Mouse (Mus musculus) midbrain, postnatal 0 days (tissue): ENCODE data around the gene Slpi. TPM values are rescaled to one million over a fixed set of nuclear protein-coding genes. Genes with fewer than 3 reads are reported as not detected.

Experiments used
- ATAC-seq: fragments of 200-750 bp; cut with Nextera tagmentation; 2 replicates; pipeline ENCODE4 v1.8.0; 2017; ENCODE audit warnings: moderate number of reproducible peaks, mild to moderate bottlenecking, moderate TSS enrichment, moderate library complexity; ENCODE audit not compliant: low FRiP score
- DNase-seq: peaks from one replicate; pipeline ENCODE4 v3.0.0-alpha.2; 2015; ENCODE audit warnings: low spot score
- H3K27ac ChIP-seq: fragments of 300-500 bp; sonication (generic); 2 replicates; pipeline ENCODE4 v1.5.1; 2014; ENCODE audit warnings: low read depth, mild to moderate bottlenecking, low read length, mixed read lengths
- H3K27me3 ChIP-seq: fragments of 300-500 bp; sonication (generic); 2 replicates; pipeline ENCODE4 v1.6.1; 2014; ENCODE audit warnings: low read length, control low read depth, mixed read lengths; ENCODE audit not compliant: insufficient read depth
- H3K36me3 ChIP-seq: fragments of 300-500 bp; sonication (generic); 2 replicates; pipeline ENCODE4 v1.6.1; 2014; ENCODE audit warnings: low read length, control low read depth, mixed read lengths; ENCODE audit not compliant: insufficient read depth
- H3K4me1 ChIP-seq: fragments of 300-500 bp; sonication (generic); 2 replicates; pipeline ENCODE4 v1.6.1; 2014; ENCODE audit warnings: mild to moderate bottlenecking, control low read depth, antibody characterized with exemption, low read length, mixed read lengths; ENCODE audit not compliant: insufficient read depth
- H3K4me2 ChIP-seq: fragments of 300-500 bp; sonication (generic); 2 replicates; pipeline ENCODE4 v1.6.1; 2014; ENCODE audit warnings: low read depth, mild to moderate bottlenecking, low read length, mixed read lengths; ENCODE audit not compliant: poor library complexity, severe bottlenecking
- H3K4me3 ChIP-seq: fragments of 300-500 bp; sonication (generic); 2 replicates; pipeline ENCODE4 v1.5.1; 2014; ENCODE audit warnings: low read depth, mild to moderate bottlenecking, low read length, moderate library complexity
- H3K9ac ChIP-seq: fragments of 300-500 bp; sonication (generic); replicated peaks from 2 replicates; pipeline ENCODE4 v1.6.1; 2014; ENCODE audit warnings: mild to moderate bottlenecking, low read length, moderate library complexity, mixed read lengths; ENCODE audit not compliant: poor library complexity, severe bottlenecking
- H3K9me3 ChIP-seq: fragments of 300-500 bp; sonication (generic); 2 replicates; pipeline ENCODE4 v1.6.1; 2016; ENCODE audit warnings: low read length, control low read depth
- CTCF ChIP-seq: IDR thresholded peaks from 2 replicates; pipeline ENCODE4 v1.5.1; 2016; ENCODE audit warnings: antibody characterized with exemption, mild to moderate bottlenecking
- WGBS: fragments of 180-500 bp; shearing (Covaris S2); extraction: QIAGEN DNeasy Blood & Tissue Kit; methylation state at CpG from one replicate; pipeline ENCODE4 v1.1.7; 2014; 5-methylcytosine and 5-hydroxymethylcytosine counted together
- polyA plus RNA-seq: library from polyadenylated mRNA; unstranded; fragments of >200 nt; fragmentation: Nextera tagmentation; extraction: Ambion mirVana; gene quantifications from 2 replicates; pipeline ENCODE4 v1.2.1, GENCODE M21; 2015
- total RNA-seq: library from RNA; depleted of rRNA; stranded (reverse); fragments of >200 nt; gene quantifications from 2 replicates; pipeline ENCODE4 v1.2.3, GENCODE M21; 2014; rRNA removed

The Slpi gene
- total RNA-seq (not detected in 2 replicates), polyA plus RNA-seq (0.27 and 0.36 TPM in 2 replicates)

DNA sequence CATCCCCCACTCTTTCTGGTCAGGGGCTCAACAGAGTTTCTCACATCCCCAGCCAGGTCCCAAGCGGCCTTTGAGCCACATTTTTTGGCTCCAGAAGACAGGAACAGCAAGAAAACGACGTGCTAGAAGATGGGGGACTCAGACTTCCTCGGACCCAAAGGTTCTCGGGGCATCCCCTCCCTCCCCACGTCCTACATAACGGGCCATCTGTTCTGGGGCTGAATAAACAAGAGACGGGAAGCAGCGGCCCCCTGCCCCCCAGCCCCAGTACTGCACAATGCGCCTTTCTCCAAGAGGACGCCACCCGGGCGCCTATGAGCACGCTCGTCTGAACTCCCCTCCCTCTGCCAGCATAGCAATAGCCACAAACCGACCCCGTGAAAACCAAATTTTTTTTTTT lies at the start of gene Slpi:
Gene Slpi, minus strand, starts transcription at position 76 of the 400 bp plus-strand sequence.
- H3K9me3 ChIP-seq = no peaks in the 10 kb centered on the region
- DNase-seq (peak; percentile 61), ATAC-seq (peak; percentile 74)
- H3K9ac ChIP-seq = peak within 1 kb of the TSS; percentile 54
- 2% methylated on average over 17 of the region's 17 CpGs for WGBS
- H3K27ac ChIP-seq = peak within 1 kb of the TSS; percentile 38; the same call in 1 of the 2 replicates
- H3K4me2 ChIP-seq = peak within 1 kb of the TSS; percentile 66
- peak within 1 kb of the TSS; percentile 45 for H3K4me3 ChIP-seq
- 0 out of 2 replicates have a peak, but pooled peaks cover 3% of the 10 kb centered on the region for H3K4me1 ChIP-seq
- TF ChIP-seq CTCF = no peak
- H3K27me3 ChIP-seq = 0 out of 2 replicates have a peak, but pooled peaks cover 5% of the 10 kb centered on the region
- no peaks in the 10 kb centered on the region for H3K36me3 ChIP-seq

DNA sequence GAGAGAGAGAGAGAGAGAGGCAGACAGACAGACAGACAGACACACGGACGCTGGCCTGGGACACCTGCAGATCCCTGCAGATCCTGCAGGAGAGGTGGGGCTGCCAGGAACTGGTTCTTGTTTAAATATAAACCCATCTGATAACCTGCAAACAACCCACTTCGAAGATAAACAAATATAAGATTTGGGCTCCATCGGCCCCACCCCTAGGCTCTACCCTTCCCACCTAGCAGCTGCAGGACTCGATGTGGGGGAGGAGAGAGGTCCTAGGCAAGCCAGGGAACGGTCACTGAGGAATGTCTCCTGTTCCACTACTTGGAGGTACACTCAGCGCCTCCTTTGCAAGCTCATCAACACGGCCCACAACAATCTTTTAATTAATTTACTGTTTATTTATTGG lies 49.4 kb upstream of the Slpi start:
- WGBS = 71% methylated on average over 8 of the region's 8 CpGs
- no peak for ATAC-seq

DNA sequence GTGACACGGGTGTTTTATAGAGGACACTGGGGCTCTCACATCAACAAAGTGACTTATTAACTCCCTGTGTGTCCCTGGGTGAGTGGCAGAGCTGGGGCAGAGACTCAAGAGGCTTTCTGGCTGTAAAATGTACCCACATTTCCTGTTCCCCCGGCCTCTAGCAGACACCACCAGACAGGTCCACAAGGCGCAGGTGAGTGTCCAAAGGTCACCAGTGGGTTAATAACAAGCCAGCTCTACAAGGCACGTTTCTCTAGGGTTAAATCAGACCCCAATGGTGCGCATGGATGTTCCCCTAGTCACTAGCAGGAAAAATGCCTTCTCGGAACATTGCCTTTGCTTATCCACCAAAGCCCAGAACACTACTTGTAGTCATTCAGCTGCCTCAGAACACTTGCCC lies 48.8 kb upstream of the Slpi start:
- peaks cover 14% of the 10 kb centered on the region; the same call in 1 of the 2 replicates for H3K27me3 ChIP-seq
- H3K9me3 ChIP-seq = no peaks in the 10 kb centered on the region
- H3K4me2 ChIP-seq = no peak overlapping the region
- no peak for DNase-seq
- peaks cover 8% of the 10 kb centered on the region; the same call in 1 of the 2 replicates for H3K4me1 ChIP-seq
- H3K27ac ChIP-seq = no peak overlapping the region
- no peak for ATAC-seq
- H3K9ac ChIP-seq = no peak overlapping the region
- TF ChIP-seq CTCF = no peak
- no peak overlapping the region for H3K4me3 ChIP-seq
- 85% methylated on average over 6 of the region's 6 CpGs for WGBS
- no peaks in the 10 kb centered on the region for H3K36me3 ChIP-seq

More for the DNA sequence above, 49.4 kb upstream of the Slpi start:
- Histone ChIP-seq H3K27me3 (peaks cover 14% of the 10 kb centered on the region; the same call in 1 of the 2 replicates), H3K36me3 (no peaks in the 10 kb centered on the region), H3K4me2 (no peak overlapping the region), H3K4me3 (no peak overlapping the region), H3K27ac (no peak overlapping the region), H3K9ac (no peak overlapping the region), H3K4me1 (peaks cover 9% of the 10 kb centered on the region; the same call in 1 of the 2 replicates), H3K9me3 (no peaks in the 10 kb centered on the region)
- DNase-seq = no peak
- TF ChIP-seq CTCF = no peak

DNA sequence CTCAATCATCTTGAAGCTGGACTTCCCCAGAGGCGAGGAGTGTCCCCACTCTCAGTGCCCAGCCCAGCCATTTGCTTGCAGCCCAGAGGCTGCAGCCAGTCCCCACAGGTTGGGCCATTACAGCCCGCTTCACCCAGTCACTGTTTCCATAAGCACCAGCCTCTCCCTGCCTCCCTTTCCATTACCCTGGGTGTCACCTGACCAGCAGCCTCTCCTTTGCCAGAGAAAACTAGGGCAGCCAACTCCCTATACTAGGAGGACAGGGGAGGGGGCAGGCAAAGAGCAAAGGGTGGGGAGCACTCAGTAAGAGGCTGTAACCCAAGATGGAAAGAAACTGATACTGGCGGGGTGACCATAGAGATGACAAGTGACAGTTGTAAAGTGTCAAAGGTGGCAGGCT lies 48.1 kb upstream of the Slpi start:
- H3K36me3 ChIP-seq = no peaks in the 10 kb centered on the region
- no peak overlapping the region for H3K9ac ChIP-seq
- no peak for TF ChIP-seq CTCF
- peak overlapping the region; percentile 32; the same call in 1 of the 2 replicates for H3K27ac ChIP-seq
- H3K4me2 ChIP-seq = no peak overlapping the region
- H3K9me3 ChIP-seq = no peaks in the 10 kb centered on the region
- H3K4me3 ChIP-seq = no peak overlapping the region
- ATAC-seq (no peak), DNase-seq (no peak)
- 49% methylated on average over 3 of the region's 3 CpGs for WGBS
- 0 out of 2 replicates have a peak, but pooled peaks cover 3% of the 10 kb centered on the region for H3K4me1 ChIP-seq
- H3K27me3 ChIP-seq = peaks cover 9% of the 10 kb centered on the region; the same call in 1 of the 2 replicates

DNA sequence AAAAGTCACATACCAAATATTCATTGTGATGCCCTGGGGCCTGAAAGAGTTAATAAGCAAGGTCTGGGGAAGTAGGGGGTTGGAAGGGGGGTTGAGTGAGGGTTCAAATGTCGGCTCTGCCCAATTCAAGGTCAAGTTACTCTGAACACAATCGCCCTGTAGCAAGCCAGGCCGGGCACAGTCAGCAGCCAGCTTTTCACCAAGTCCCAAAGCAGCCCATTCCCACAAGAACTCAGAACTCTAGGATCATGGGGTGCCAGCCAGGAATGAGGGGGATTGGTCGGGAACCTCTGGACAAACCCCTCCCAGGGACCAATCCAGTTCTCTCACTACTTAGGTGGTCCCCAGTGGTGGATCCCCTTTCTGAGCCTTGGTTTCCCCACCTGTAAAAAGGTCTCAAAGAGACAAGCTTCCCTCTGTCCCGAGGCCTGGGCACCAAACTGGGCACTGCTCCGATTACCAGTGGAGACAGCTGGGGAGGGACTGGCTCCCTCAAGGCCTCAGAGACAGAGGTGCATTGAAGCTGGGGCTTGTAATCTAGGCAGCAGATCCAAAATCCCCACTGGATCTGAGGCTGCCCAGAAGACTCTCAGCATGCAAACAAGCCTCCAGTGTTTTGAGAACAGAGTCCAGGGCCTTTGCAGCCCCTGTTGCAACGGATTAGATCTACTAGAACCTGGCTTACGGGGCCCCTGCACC lies 47.5 kb upstream of the Slpi start:
- Histone ChIP-seq H3K4me3 (no peak overlapping the region), H3K36me3 (no peaks in the 10 kb centered on the region), H3K27ac (peak overlapping the region; percentile 32; the same call in 1 of the 2 replicates), H3K4me2 (no peak overlapping the region), H3K4me1 (0 out of 2 replicates have a peak, but pooled peaks cover 3% of the 10 kb centered on the region), H3K9ac (no peak overlapping the region), H3K9me3 (no peaks in the 10 kb centered on the region), H3K27me3 (peaks cover 5% of the 10 kb centered on the region; the same call in 1 of the 2 replicates)
- 26% methylated on average over 8 of the region's 8 CpGs for WGBS
- no peak for ATAC-seq
- DNase-seq = no peak
- no peak for TF ChIP-seq CTCF
